Mouse (Mus musculus): ENCODE results near the gene Arfgef2.

- TF ChIP-seq POLR2A (IDR thresholded peaks at IDR 0.05; ENCODE audit: insufficient read depth, low read depth, low read length) (no peak), CTCF (IDR thresholded peaks at IDR 0.05) (no peak)
These were observed 851 bp downstream of the Arfgef2 start for GRCm38 (mm10) chr2:166806173-166806705.

Measured in heart, adult 2 months (tissue).